Mouse (Mus musculus): ENCODE results near the gene Sp6.

DNA sequence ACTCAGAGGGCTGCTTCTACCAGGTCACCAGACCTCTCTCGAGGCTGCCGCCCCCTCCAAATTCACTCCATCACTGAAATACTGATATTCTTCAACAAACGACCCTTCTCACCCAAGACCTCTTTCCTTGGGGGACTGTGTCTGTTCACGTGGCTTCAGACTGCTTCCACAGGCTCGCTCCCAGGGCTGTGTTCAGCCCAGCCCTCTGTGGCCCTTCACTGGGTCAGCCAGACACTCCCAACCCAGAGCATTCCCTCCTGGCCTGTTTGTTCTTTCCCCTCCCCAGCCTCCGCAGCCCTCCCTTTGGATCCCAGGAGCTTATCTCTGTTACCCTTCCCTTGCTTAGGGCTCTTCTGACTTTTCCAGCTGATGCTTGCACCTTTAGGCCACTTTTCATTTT is 44.7 kb upstream of the Sp6 start:
- TF ChIP-seq TAL1 (IDR thresholded peaks at IDR 0.05; ENCODE audit: low read length), result no peak
- no peak for TF ChIP-seq GATA1 (IDR thresholded peaks at IDR 0.05; ENCODE audit: low read length)
